Mouse (Mus musculus) layer of hippocampus, postnatal 14 days (tissue): ENCODE data around the gene Pdk3. TPM values are rescaled to one million over a fixed set of nuclear protein-coding genes. Genes with fewer than 3 reads are reported as not detected.

Experiments
- total RNA-seq, 2 experiments: library from RNA; stranded (reverse); gene quantifications; 2 replicates each; pipeline ENCODE4 v1.2.3; 2021

Gene Pdk3
- total RNA-seq, 2 experiments from 2014 or later, result 39.1 to 42.5 TPM

Other genes with a start within 250 kb of the Pdk3 start
- 10 to 100 TPM in 1 of 2 experiments, 1 to 10 TPM in 1; 9.2 to 10.2 TPM for gene Pola1, start 200.0 kb downstream of the Pdk3 start, total RNA-seq
- gene Pcyt1b, start 177.3 kb downstream of the Pdk3 start, total RNA-seq, result 10 to 100 TPM; 43.1 to 44.4 TPM
- not detected for gene AU015836, start 136.5 kb upstream of the Pdk3 start, total RNA-seq